Mouse (Mus musculus): ENCODE data around the gene Trim80.

DNA sequence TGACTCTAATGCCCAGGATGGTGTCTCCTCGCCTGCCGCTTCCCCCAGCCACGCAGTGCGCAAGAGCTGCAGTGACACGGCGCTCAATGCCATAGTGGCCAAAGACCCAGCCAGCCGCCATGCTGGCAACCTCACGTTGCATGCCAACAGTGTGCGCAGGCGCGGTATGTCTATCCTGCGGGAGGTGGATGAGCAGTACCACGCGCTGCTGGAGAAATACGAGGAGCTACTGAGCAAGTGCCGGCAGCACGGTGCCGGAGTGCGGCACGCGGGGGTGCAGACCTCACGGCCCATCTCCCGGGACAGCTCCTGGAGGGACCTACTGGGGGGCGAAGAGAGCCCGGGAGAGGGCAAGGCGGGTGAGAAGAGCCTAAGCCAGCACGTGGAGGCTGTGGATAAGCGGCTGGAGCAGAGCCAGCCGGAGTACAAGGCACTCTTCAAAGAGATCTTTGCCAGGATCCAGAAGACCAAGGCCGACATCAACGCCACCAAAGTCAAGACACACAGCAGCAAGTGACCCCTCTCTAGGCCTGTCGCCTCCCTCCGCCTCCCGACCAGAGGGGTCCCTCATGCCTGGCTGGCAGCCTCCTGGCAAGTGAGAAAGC lies 46.5 kb upstream of the Trim80 start:
- no peak for TF ChIP-seq POLR2A (IDR thresholded peaks at IDR 0.05; ENCODE audit: borderline replicate concordance, low read depth, low read length)
- no peak for TF ChIP-seq CTCF (IDR thresholded peaks at IDR 0.05; ENCODE audit: low read depth, low read length)
